19 mouse cellular contexts compared by ENCODE assay signal in genomic region chr12:113137260-113138213, GRCm38 (mm10). TPM values are rescaled to one million over a fixed set of nuclear protein-coding genes. Genes with fewer than 3 reads are reported as not detected.
DNase-seq lines count a peak whose midpoint lies in the region; ATAC-seq and TF ChIP-seq lines count a peak whose summit lies in the region.
"Had no signal": no experiment of that assay in that cellular context is flagged by ENCODE, and none has a peak within 500 bp of the region (broad histone marks: within the 10 kb centered on the region; RNA-seq: fewer than 3 reads in every experiment).

No protein-coding gene starts in this region.

- H3K9ac ChIP-seq in forebrain, embryonic 13.5 days, result no peak overlapping the region
- no peak overlapping the region for H3K9ac ChIP-seq in forebrain, embryonic 15.5 days (replicated peaks)
- H3K9ac ChIP-seq in midbrain, embryonic 12.5 days (replicated peaks), result no peak overlapping the region
- no peak overlapping the region for H3K9ac ChIP-seq in midbrain, embryonic 11.5 days (ENCODE audit: low read length)
- H3K9ac ChIP-seq in heart, embryonic 12.5 days, result peak overlapping the region; percentile 61
- H3K9ac ChIP-seq: intestine, embryonic 15.5 days; liver, embryonic 12.5 days had no signal

- DNase-seq in midbrain, embryonic 11.5 days (ENCODE audit: low spot score, missing footprints), result no peak
- DNase-seq in heart, postnatal 4 days, result peak; percentile 70
- no peak for DNase-seq in left cerebral cortex, postnatal 25 days (ENCODE audit: low spot score in 2 of 2)
- DNase-seq in thymus, adult 2 months, result no peak
- DNase-seq: adrenal gland, adult 8-10 months; cerebellum, postnatal 10 days; embryo, embryonic 11 days; kidney, postnatal 4 days; left cerebral cortex, postnatal 4 days; thymus, adult 18-20 months had no signal

- 92% methylated on average over 18 of the region's 18 CpGs for WGBS in forebrain, embryonic 13.5 days
- 87% methylated on average over 18 of the region's 18 CpGs for WGBS in forebrain, embryonic 15.5 days
- 90% methylated on average over 18 of the region's 18 CpGs for WGBS in midbrain, embryonic 12.5 days
- WGBS in midbrain, embryonic 11.5 days, result 89% methylated on average over 18 of the region's 18 CpGs
- 44% methylated on average over 18 of the region's 18 CpGs for WGBS in heart, embryonic 12.5 days
- WGBS in thymus, adult 2 months, result 93% methylated on average over 18 of the region's 18 CpGs

- no peak for ATAC-seq in forebrain, embryonic 13.5 days
- no peak for ATAC-seq in forebrain, embryonic 15.5 days (replicated peaks)
- no peak for ATAC-seq in midbrain, embryonic 12.5 days (ENCODE audit: low FRiP score, low read depth)
- no peak for ATAC-seq in midbrain, embryonic 11.5 days (ENCODE audit: low FRiP score)
- no peak for ATAC-seq in heart, embryonic 12.5 days (ENCODE audit: insufficient number of reproducible peaks, low FRiP score)
- ATAC-seq: intestine, embryonic 15.5 days; liver, embryonic 12.5 days had no signal

- H3K27ac ChIP-seq in forebrain, embryonic 13.5 days, result peak overlapping the region; percentile 25; the same call in 1 of the 2 replicates
- no peak overlapping the region for H3K27ac ChIP-seq in forebrain, embryonic 15.5 days (replicated peaks)
- peak overlapping the region; percentile 61 for H3K27ac ChIP-seq in midbrain, embryonic 12.5 days (replicated peaks)
- no peak overlapping the region for H3K27ac ChIP-seq in midbrain, embryonic 11.5 days (ENCODE audit: low read depth, low read length)
- H3K27ac ChIP-seq in heart, embryonic 12.5 days (ENCODE audit: poor library complexity, severe bottlenecking), result peak overlapping the region; percentile 97
- H3K27ac ChIP-seq in thymus, adult 2 months (ENCODE audit: control insufficient read depth, insufficient read depth, low read length), result no peak overlapping the region
- H3K27ac ChIP-seq: intestine, embryonic 15.5 days; liver, embryonic 12.5 days had no signal

- intact Hi-C loops in left cerebral cortex, postnatal 25 days (cut with DNase I), result no loop called here

- H3K9me3 ChIP-seq in forebrain, embryonic 13.5 days (replicated peaks), result no peaks in the 10 kb centered on the region
- H3K9me3 ChIP-seq in forebrain, embryonic 15.5 days, result no peaks in the 10 kb centered on the region
- H3K9me3 ChIP-seq in midbrain, embryonic 12.5 days, result no peaks in the 10 kb centered on the region
- no peaks in the 10 kb centered on the region for H3K9me3 ChIP-seq in midbrain, embryonic 11.5 days (ENCODE audit: control insufficient read depth, low read length)
- no peaks in the 10 kb centered on the region for H3K9me3 ChIP-seq in heart, embryonic 12.5 days (replicated peaks)
- H3K9me3 ChIP-seq: intestine, embryonic 15.5 days; liver, embryonic 12.5 days; midbrain, embryonic 10.5 days had no signal

- no peak for TF ChIP-seq CTCF in thymus, adult 2 months (IDR thresholded peaks at IDR 0.05; ENCODE audit: borderline replicate concordance, control insufficient read depth, extremely low read depth, insufficient read depth, low read length, poor library complexity)

- no peak for TF ChIP-seq POLR2A in thymus, adult 2 months (IDR thresholded peaks at IDR 0.05; ENCODE audit: control insufficient read depth, extremely low read depth, insufficient read depth, low read length, poor library complexity)

- H3K4me1 ChIP-seq in forebrain, embryonic 13.5 days, result peaks cover 37% of the 10 kb centered on the region
- peaks cover 34% of the 10 kb centered on the region for H3K4me1 ChIP-seq in forebrain, embryonic 15.5 days
- peaks cover 37% of the 10 kb centered on the region for H3K4me1 ChIP-seq in midbrain, embryonic 12.5 days
- H3K4me1 ChIP-seq in midbrain, embryonic 11.5 days (ENCODE audit: control insufficient read depth, insufficient read depth, low read length), result peaks cover 33% of the 10 kb centered on the region
- peaks cover 78% of the 10 kb centered on the region for H3K4me1 ChIP-seq in heart, embryonic 12.5 days (replicated peaks)
- peaks cover 17% of the 10 kb centered on the region for H3K4me1 ChIP-seq in thymus, adult 2 months (replicated peaks; ENCODE audit: control insufficient read depth, insufficient read depth, low read length)

- no peak overlapping the region for H3K4me3 ChIP-seq in forebrain, embryonic 13.5 days
- no peak overlapping the region for H3K4me3 ChIP-seq in forebrain, embryonic 15.5 days
- no peak overlapping the region for H3K4me3 ChIP-seq in midbrain, embryonic 12.5 days
- H3K4me3 ChIP-seq in midbrain, embryonic 11.5 days (ENCODE audit: low read depth, low read length), result no peak overlapping the region
- no peak overlapping the region for H3K4me3 ChIP-seq in heart, embryonic 12.5 days
- no peak overlapping the region for H3K4me3 ChIP-seq in thymus, adult 2 months (ENCODE audit: control insufficient read depth, insufficient read depth, low read length)
- H3K4me3 ChIP-seq: intestine, embryonic 15.5 days; liver, embryonic 12.5 days; midbrain, embryonic 10.5 days had no signal

- H3K27me3 ChIP-seq in forebrain, embryonic 13.5 days, result no peaks in the 10 kb centered on the region
- H3K27me3 ChIP-seq in forebrain, embryonic 15.5 days, result no peaks in the 10 kb centered on the region
- peaks cover 9% of the 10 kb centered on the region; the same call in 1 of the 2 replicates for H3K27me3 ChIP-seq in midbrain, embryonic 12.5 days
- no peaks in the 10 kb centered on the region for H3K27me3 ChIP-seq in midbrain, embryonic 11.5 days (ENCODE audit: control insufficient read depth, insufficient read depth, low read length)
- H3K27me3 ChIP-seq in heart, embryonic 12.5 days (replicated peaks), result no peaks in the 10 kb centered on the region
- H3K27me3 ChIP-seq in thymus, adult 2 months (ENCODE audit: control insufficient read depth, insufficient read depth, low read length), result no peaks in the 10 kb centered on the region; the same call in 1 of the 2 replicates

- peaks cover 63% of the 10 kb centered on the region for H3K36me3 ChIP-seq in forebrain, embryonic 13.5 days (ENCODE audit: poor library complexity, severe bottlenecking)
- peaks cover 49% of the 10 kb centered on the region for H3K36me3 ChIP-seq in forebrain, embryonic 15.5 days
- peaks cover 63% of the 10 kb centered on the region for H3K36me3 ChIP-seq in midbrain, embryonic 12.5 days
- H3K36me3 ChIP-seq in midbrain, embryonic 11.5 days (ENCODE audit: control insufficient read depth, insufficient read depth, low read length), result peaks cover 39% of the 10 kb centered on the region
- peaks cover 46% of the 10 kb centered on the region for H3K36me3 ChIP-seq in heart, embryonic 12.5 days
- H3K36me3 ChIP-seq in thymus, adult 2 months (ENCODE audit: control insufficient read depth, insufficient read depth, low read length), result peaks cover 25% of the 10 kb centered on the region

- H3K4me2 ChIP-seq in forebrain, embryonic 13.5 days, result no peak overlapping the region
- no peak overlapping the region for H3K4me2 ChIP-seq in forebrain, embryonic 15.5 days (replicated peaks)
- no peak overlapping the region for H3K4me2 ChIP-seq in midbrain, embryonic 12.5 days (replicated peaks)
- no peak overlapping the region for H3K4me2 ChIP-seq in midbrain, embryonic 11.5 days
- H3K4me2 ChIP-seq in heart, embryonic 12.5 days, result peak overlapping the region; percentile 83
- H3K4me2 ChIP-seq: intestine, embryonic 15.5 days; liver, embryonic 12.5 days had no signal

RNA-seq across cellular contexts. Expression of gene Crip2, which starts 2.5 kb away (rescaled TPM):
- 314 and 328 TPM in 2 replicates for polyA plus RNA-seq in forebrain, embryonic 13.5 days (2015; fragmentation: Nextera tagmentation; extraction: Ambion mirVana)
- polyA plus RNA-seq in forebrain, embryonic 15.5 days (2015; fragmentation: Nextera tagmentation; extraction: Ambion mirVana), result 407 and 414 TPM in 2 replicates
- polyA plus RNA-seq in midbrain, embryonic 12.5 days (2016; fragmentation: Nextera tagmentation; extraction: Ambion mirVana), result 257 and 284 TPM in 2 replicates
- 226 and 247 TPM in 2 replicates for polyA plus RNA-seq in midbrain, embryonic 11.5 days (2014; fragmentation: Nextera tagmentation; extraction: Ambion mirVana)
- polyA plus RNA-seq in heart, embryonic 12.5 days (2016; fragmentation: Nextera tagmentation; extraction: Ambion mirVana), result 1,186 and 1,223 TPM in 2 replicates
- 1,000 to 10,000 TPM; 1,189 to 1,285 TPM for total RNA-seq in heart, postnatal 4 days (2021)
- total RNA-seq in left cerebral cortex, postnatal 25 days (2021), result 100 to 1,000 TPM; 160 to 161 TPM
- polyA plus RNA-seq in thymus, adult 2 months (2012; rRNA removed), result 95.9 and 282 TPM in 2 replicates

RNA-seq across cellular contexts. Expression of gene Crip1, which starts 8.6 kb away (rescaled TPM):
- 35.9 and 40.0 TPM in 2 replicates for polyA plus RNA-seq in forebrain, embryonic 13.5 days (2015; fragmentation: Nextera tagmentation; extraction: Ambion mirVana)
- polyA plus RNA-seq in forebrain, embryonic 15.5 days (2015; fragmentation: Nextera tagmentation; extraction: Ambion mirVana), result 29.1 and 31.5 TPM in 2 replicates
- 70.4 and 86.3 TPM in 2 replicates for polyA plus RNA-seq in midbrain, embryonic 12.5 days (2016; fragmentation: Nextera tagmentation; extraction: Ambion mirVana)
- 87.1 and 95.7 TPM in 2 replicates for polyA plus RNA-seq in midbrain, embryonic 11.5 days (2014; fragmentation: Nextera tagmentation; extraction: Ambion mirVana)
- 464 and 485 TPM in 2 replicates for polyA plus RNA-seq in heart, embryonic 12.5 days (2016; fragmentation: Nextera tagmentation; extraction: Ambion mirVana)
- 100 to 1,000 TPM; 301 to 312 TPM for total RNA-seq in heart, postnatal 4 days (2021)
- 10 to 100 TPM; 12.4 to 15.2 TPM for total RNA-seq in left cerebral cortex, postnatal 25 days (2021)
- 904 and 1,218 TPM in 2 replicates for polyA plus RNA-seq in thymus, adult 2 months (2012; rRNA removed)

RNA-seq across cellular contexts. Expression of gene Tedc1, which starts 18.7 kb away (rescaled TPM):
- polyA plus RNA-seq in forebrain, embryonic 13.5 days (2015; fragmentation: Nextera tagmentation; extraction: Ambion mirVana), result 32.2 and 41.2 TPM in 2 replicates
- 22.6 and 24.9 TPM in 2 replicates for polyA plus RNA-seq in forebrain, embryonic 15.5 days (2015; fragmentation: Nextera tagmentation; extraction: Ambion mirVana)
- 43.5 and 44.3 TPM in 2 replicates for polyA plus RNA-seq in midbrain, embryonic 12.5 days (2016; fragmentation: Nextera tagmentation; extraction: Ambion mirVana)
- polyA plus RNA-seq in midbrain, embryonic 11.5 days (2014; fragmentation: Nextera tagmentation; extraction: Ambion mirVana), result 25.6 and 31.5 TPM in 2 replicates
- 24.5 and 26.9 TPM in 2 replicates for polyA plus RNA-seq in heart, embryonic 12.5 days (2016; fragmentation: Nextera tagmentation; extraction: Ambion mirVana)
- 10 to 100 TPM in 1 of 2 experiments, 1 to 10 TPM in 1; 9.4 to 10.3 TPM for total RNA-seq in heart, postnatal 4 days (2021)
- total RNA-seq in left cerebral cortex, postnatal 25 days (2021), result 1 to 10 TPM; 1.4 to 1.8 TPM
- 96.2 and 125 TPM in 2 replicates for polyA plus RNA-seq in thymus, adult 2 months (2012; rRNA removed)

RNA-seq across cellular contexts. Expression of gene Mta1, which starts 39.5 kb away (rescaled TPM):
- polyA plus RNA-seq in forebrain, embryonic 13.5 days (2015; fragmentation: Nextera tagmentation; extraction: Ambion mirVana), result 19.5 and 20.2 TPM in 2 replicates
- polyA plus RNA-seq in forebrain, embryonic 15.5 days (2015; fragmentation: Nextera tagmentation; extraction: Ambion mirVana), result 15.2 and 17.9 TPM in 2 replicates
- 19.3 and 20.4 TPM in 2 replicates for polyA plus RNA-seq in midbrain, embryonic 12.5 days (2016; fragmentation: Nextera tagmentation; extraction: Ambion mirVana)
- 19.2 and 21.4 TPM in 2 replicates for polyA plus RNA-seq in midbrain, embryonic 11.5 days (2014; fragmentation: Nextera tagmentation; extraction: Ambion mirVana)
- 11.3 and 11.4 TPM in 2 replicates for polyA plus RNA-seq in heart, embryonic 12.5 days (2016; fragmentation: Nextera tagmentation; extraction: Ambion mirVana)
- total RNA-seq in heart, postnatal 4 days (2021), result 10 to 100 TPM; 55.2 to 61.3 TPM
- 10 to 100 TPM; 76.7 to 82.7 TPM for total RNA-seq in left cerebral cortex, postnatal 25 days (2021)
- 163 and 208 TPM in 2 replicates for polyA plus RNA-seq in thymus, adult 2 months (2012; rRNA removed)

RNA-seq across cellular contexts. Expression of gene Tmem121, which starts 48.2 kb away (rescaled TPM):
- 23.9 and 27.8 TPM in 2 replicates for polyA plus RNA-seq in forebrain, embryonic 13.5 days (2015; fragmentation: Nextera tagmentation; extraction: Ambion mirVana)
- polyA plus RNA-seq in forebrain, embryonic 15.5 days (2015; fragmentation: Nextera tagmentation; extraction: Ambion mirVana), result 38.9 and 41.1 TPM in 2 replicates
- polyA plus RNA-seq in midbrain, embryonic 12.5 days (2016; fragmentation: Nextera tagmentation; extraction: Ambion mirVana), result 25.1 and 25.3 TPM in 2 replicates
- 11.5 and 13.1 TPM in 2 replicates for polyA plus RNA-seq in midbrain, embryonic 11.5 days (2014; fragmentation: Nextera tagmentation; extraction: Ambion mirVana)
- 2.0 and 2.1 TPM in 2 replicates for polyA plus RNA-seq in heart, embryonic 12.5 days (2016; fragmentation: Nextera tagmentation; extraction: Ambion mirVana)
- total RNA-seq in heart, postnatal 4 days (2021), result 1 to 10 TPM; 1.4 to 1.5 TPM
- 10 to 100 TPM; 26.3 to 29.6 TPM for total RNA-seq in left cerebral cortex, postnatal 25 days (2021)
- polyA plus RNA-seq in thymus, adult 2 months (2012; rRNA removed), result 47.6 and 60.9 TPM in 2 replicates
- total RNA-seq: gastrocnemius, adult 8-10 months; neutrophil, adult 5-6 weeks had no signal

Comparison
In these comparisons a context has a peak if more than half of its experiments do, and no peak if none do; other contexts are left out.
1. H3K27ac ChIP-seq: peak in forebrain, embryonic 13.5 days (single experiment), midbrain, embryonic 12.5 days (single experiment) and heart, embryonic 12.5 days (single experiment); none in forebrain, embryonic 15.5 days (single experiment), midbrain, embryonic 11.5 days (single experiment) and thymus, adult 2 months (single experiment).